ENCODE assay signal across 8 mouse cellular contexts in the genomic region with DNA sequence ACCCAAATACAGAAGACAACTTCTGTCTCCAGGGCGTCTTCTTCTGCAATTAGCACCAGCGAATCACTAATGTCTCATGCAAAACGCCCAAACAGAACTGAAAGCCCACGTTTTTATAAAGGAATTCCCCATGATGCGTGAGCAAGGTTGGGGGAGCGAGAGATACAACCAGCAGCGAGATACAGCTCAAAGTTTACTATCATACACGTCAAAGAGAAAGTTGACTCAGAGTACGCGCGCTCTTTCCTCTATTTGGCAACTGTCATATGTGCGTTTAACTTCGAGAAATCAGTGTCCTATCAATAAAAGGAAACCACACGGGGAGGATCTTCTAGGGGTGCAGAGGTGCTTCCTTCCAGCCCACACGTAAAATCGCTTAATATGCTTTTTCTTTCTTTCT. TPM values are rescaled to one million over a fixed set of nuclear protein-coding genes. Genes with fewer than 3 reads are reported as not detected.
DNase-seq lines count a peak whose midpoint lies in the region; ATAC-seq lines count a peak whose summit lies in the region.

No protein-coding gene starts in this region.

- peak overlapping the region; percentile 85 for H3K4me2 ChIP-seq in kidney, embryonic 14.5 days (replicated peaks; ENCODE audit: low read depth, low read length)
- peak overlapping the region; percentile 92 for H3K4me2 ChIP-seq in heart, embryonic 12.5 days
- H3K4me2 ChIP-seq in liver, embryonic 13.5 days = peak overlapping the region; percentile 97

- no peaks in the 10 kb centered on the region for H3K9me3 ChIP-seq in kidney, embryonic 14.5 days (ENCODE audit: control insufficient read depth, low read length)
- no peaks in the 10 kb centered on the region for H3K9me3 ChIP-seq in heart, embryonic 12.5 days (replicated peaks)
- no peaks in the 10 kb centered on the region for H3K9me3 ChIP-seq in liver, embryonic 13.5 days (replicated peaks)

- no peaks in the 10 kb centered on the region for H3K27me3 ChIP-seq in kidney, embryonic 14.5 days (ENCODE audit: control insufficient read depth, insufficient read depth, low read length)
- no peaks in the 10 kb centered on the region for H3K27me3 ChIP-seq in heart, embryonic 12.5 days (replicated peaks)
- H3K27me3 ChIP-seq in liver, embryonic 13.5 days = peaks cover 19% of the 10 kb centered on the region; the same call in 1 of the 2 replicates

- 2% methylated on average over 16 of the region's 16 CpGs for WGBS in kidney, embryonic 14.5 days
- WGBS in heart, embryonic 12.5 days = 6% methylated on average over 16 of the region's 16 CpGs
- 2% methylated on average over 16 of the region's 16 CpGs for WGBS in liver, embryonic 13.5 days (ENCODE audit: insufficient replicate concordance)

- peak overlapping the region; percentile 83 for H3K4me3 ChIP-seq in kidney, embryonic 14.5 days (ENCODE audit: low read length)
- H3K4me3 ChIP-seq in heart, embryonic 12.5 days = peak overlapping the region; percentile 84
- H3K4me3 ChIP-seq in liver, embryonic 13.5 days (replicated peaks) = peak overlapping the region; percentile 72

- H3K36me3 ChIP-seq in kidney, embryonic 14.5 days (ENCODE audit: control insufficient read depth, insufficient read depth, low read length) = no peaks in the 10 kb centered on the region
- H3K36me3 ChIP-seq in heart, embryonic 12.5 days = no peaks in the 10 kb centered on the region
- no peaks in the 10 kb centered on the region for H3K36me3 ChIP-seq in liver, embryonic 13.5 days

- no peak overlapping the region for H3K27ac ChIP-seq in kidney, embryonic 14.5 days (ENCODE audit: low read depth, low read length)
- no peak overlapping the region for H3K27ac ChIP-seq in heart, embryonic 12.5 days (ENCODE audit: poor library complexity, severe bottlenecking)
- no peak overlapping the region for H3K27ac ChIP-seq in liver, embryonic 13.5 days

- H3K4me1 ChIP-seq in kidney, embryonic 14.5 days (ENCODE audit: control insufficient read depth, insufficient read depth, low read length) = peaks cover 16% of the 10 kb centered on the region
- peaks cover 25% of the 10 kb centered on the region for H3K4me1 ChIP-seq in heart, embryonic 12.5 days (replicated peaks)
- H3K4me1 ChIP-seq in liver, embryonic 13.5 days (replicated peaks) = peaks cover 22% of the 10 kb centered on the region

- peak overlapping the region; percentile 46; the same call in 1 of the 2 replicates for H3K9ac ChIP-seq in kidney, embryonic 14.5 days (ENCODE audit: low read depth, low read length)
- peak overlapping the region; percentile 62 for H3K9ac ChIP-seq in heart, embryonic 12.5 days
- H3K9ac ChIP-seq in liver, embryonic 13.5 days = no peak overlapping the region

- ATAC-seq in kidney, embryonic 14.5 days (ENCODE audit: low FRiP score, low TSS enrichment) = no peak
- no peak for ATAC-seq in heart, embryonic 12.5 days (ENCODE audit: insufficient number of reproducible peaks, low FRiP score)
- ATAC-seq in liver, embryonic 13.5 days (ENCODE audit: low read depth) = no peak

- no peak for DNase-seq in kidney, adult 8-10 months
- DNase-seq in Muller cell, postnatal 12 days (ENCODE audit: inconsistent ontology term) = peak; percentile 48
- no peak for DNase-seq in liver, embryonic 13.5 days
- no peak for DNase-seq in ovary, adult 18-20 months (ENCODE audit: low spot score)
- DNase-seq in adipocyte (ENCODE audit: low spot score) = no peak
- no peak for DNase-seq in right cerebral cortex, postnatal 14 days

RNA-seq across cellular contexts. Expression of a gene that starts 1.4 kb away (rescaled TPM):
- polyA plus RNA-seq in kidney, embryonic 14.5 days (2014; fragmentation: Nextera tagmentation; extraction: Ambion mirVana) = 9.6 and 10.6 TPM in 2 replicates
- 7.0 and 7.6 TPM in 2 replicates for polyA plus RNA-seq in heart, embryonic 12.5 days (2016; fragmentation: Nextera tagmentation; extraction: Ambion mirVana)
- polyA plus RNA-seq in liver, embryonic 13.5 days (2015; fragmentation: Nextera tagmentation; extraction: Ambion mirVana) = 0.58 and 0.95 TPM in 2 replicates
